Mouse (Mus musculus) kidney, adult 2 months (tissue): ENCODE data around the gene Ppp1r1a. TPM values are rescaled to one million over a fixed set of nuclear protein-coding genes. Genes with fewer than 3 reads are reported as not detected.
A peak's percentile ranks its signal among the peaks of the same experiment; 100 is the strongest.

Source experiments
- DNase-seq: peaks from one replicate; pipeline ENCODE4 v3.0.0; 2021
- H3K27ac ChIP-seq: fragments of 200-500 bp; 2 replicates; pipeline ENCODE4 v1.5.1; 2012; ENCODE audit warnings: low read depth, low read length, control low read depth, inconsistent platforms; ENCODE audit not compliant: insufficient read depth
- H3K27me3 ChIP-seq: fragments of 200-500 bp; replicated peaks from 2 replicates; pipeline ENCODE4 v1.6.1; 2012; ENCODE audit warnings: mild to moderate bottlenecking, moderate library complexity, low read length, inconsistent platforms; ENCODE audit not compliant: control insufficient read depth, insufficient read depth
- H3K36me3 ChIP-seq: fragments of 200-500 bp; 2 replicates; pipeline ENCODE4 v1.6.1; 2012; ENCODE audit warnings: mild to moderate bottlenecking, moderate library complexity, low read length, inconsistent platforms; ENCODE audit not compliant: control insufficient read depth, insufficient read depth
- H3K4me1 ChIP-seq: fragments of 200-500 bp; 2 replicates; pipeline ENCODE4 v1.6.1; 2011; ENCODE audit warnings: low read length; ENCODE audit not compliant: control insufficient read depth, insufficient read depth
- H3K4me3 ChIP-seq: fragments of 200-500 bp; 2 replicates; pipeline ENCODE4 v1.5.1; 2011; ENCODE audit warnings: mild to moderate bottlenecking, low read depth, low read length, control low read depth; ENCODE audit not compliant: insufficient read depth
- CTCF ChIP-seq: fragments of 200-500 bp; conservative IDR thresholded peaks from 2 replicates; pipeline ENCODE4 v1.5.1; 2011; ENCODE audit warnings: low read depth, mild to moderate bottlenecking, control low read depth, low read length, moderate library complexity, mixed read lengths; ENCODE audit not compliant: insufficient read depth, insufficient read length
- POLR2A ChIP-seq: fragments of 200-500 bp; IDR thresholded peaks from one replicate; pipeline ENCODE4 v1.6.1; 2011; ENCODE audit warnings: low read depth, low read length, control low read depth
- whole genome bisulfite sequencing: fragments of 180-500 bp; shearing (Covaris S2); methylation state at CpG from one replicate; pipeline ENCODE4 v1.1.7; 2018; 5-methylcytosine and 5-hydroxymethylcytosine counted together
- polyA plus RNA-seq: library from polyadenylated mRNA; depleted of rRNA; stranded (reverse); fragments of >200 nt; gene quantifications from 2 replicates; pipeline ENCODE4 v1.2.3, GENCODE M21; 2012; rRNA removed

Gene Ppp1r1a
- polyA plus RNA-seq, 1 experiment, result 258 TPM

DNA sequence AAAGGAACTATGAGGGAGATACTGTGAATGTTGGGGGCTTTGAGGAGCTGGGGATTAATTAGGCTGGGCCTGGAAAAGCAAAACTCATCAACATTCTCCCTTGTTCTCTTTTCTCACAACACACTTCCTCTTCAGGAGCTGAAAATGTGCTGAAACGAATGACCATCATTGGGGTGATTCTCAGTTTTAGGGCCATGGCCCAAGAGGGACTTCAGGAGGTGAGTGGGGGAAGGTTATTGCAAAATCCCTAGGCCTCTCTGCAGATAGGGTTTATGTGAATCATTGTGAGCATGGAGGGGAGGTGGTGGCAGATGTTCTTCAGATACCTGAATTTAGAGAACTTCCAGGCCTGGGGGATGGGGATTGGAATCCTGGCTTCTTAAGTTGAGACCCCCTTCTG, 51.1 kb downstream of the Ppp1r1a start:
- Histone ChIP-seq H3K27ac (no peak overlapping the region), H3K36me3 (no peaks in the 10 kb centered on the region)

DNA sequence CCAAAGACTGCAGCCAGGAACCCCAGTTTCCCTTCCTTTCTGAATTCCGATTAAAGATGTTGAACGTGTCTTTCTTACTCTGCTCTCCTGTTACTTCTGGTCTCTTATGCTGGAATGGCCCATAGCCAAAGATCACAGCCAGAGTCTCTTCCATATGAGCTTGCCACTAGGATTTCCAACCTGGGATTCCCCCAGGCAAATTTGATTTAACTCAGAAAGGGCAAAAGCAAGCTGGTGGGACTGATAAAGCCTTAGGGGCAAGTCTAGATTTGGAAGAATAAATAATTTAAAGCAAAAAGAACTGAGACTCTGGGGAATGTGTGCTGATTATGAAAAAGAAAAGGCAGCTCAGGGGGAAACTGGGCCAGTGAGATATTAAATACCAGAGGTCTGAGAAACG, 52.7 kb downstream of the Ppp1r1a start:
- WGBS, result 66% methylated on average over 3 of the region's 3 CpGs
- Histone ChIP-seq H3K36me3 (no peaks in the 10 kb centered on the region), H3K4me3 (no peak overlapping the region), H3K27ac (no peak overlapping the region), H3K27me3 (no peaks in the 10 kb centered on the region), H3K4me1 (no peaks in the 10 kb centered on the region)
- TF ChIP-seq POLR2A (no peak), CTCF (no peak)
- DNase-seq, result no peak

More for the DNA sequence above, 51.1 kb downstream of the Ppp1r1a start:
- no peak for TF ChIP-seq POLR2A
- TF ChIP-seq CTCF, result no peak
- Histone ChIP-seq H3K27me3 (no peaks in the 10 kb centered on the region), H3K4me3 (no peak overlapping the region), H3K4me1 (no peaks in the 10 kb centered on the region)
- DNase-seq, result no peak
- 80% methylated on average over 1 of the region's 1 CpGs for WGBS

DNA sequence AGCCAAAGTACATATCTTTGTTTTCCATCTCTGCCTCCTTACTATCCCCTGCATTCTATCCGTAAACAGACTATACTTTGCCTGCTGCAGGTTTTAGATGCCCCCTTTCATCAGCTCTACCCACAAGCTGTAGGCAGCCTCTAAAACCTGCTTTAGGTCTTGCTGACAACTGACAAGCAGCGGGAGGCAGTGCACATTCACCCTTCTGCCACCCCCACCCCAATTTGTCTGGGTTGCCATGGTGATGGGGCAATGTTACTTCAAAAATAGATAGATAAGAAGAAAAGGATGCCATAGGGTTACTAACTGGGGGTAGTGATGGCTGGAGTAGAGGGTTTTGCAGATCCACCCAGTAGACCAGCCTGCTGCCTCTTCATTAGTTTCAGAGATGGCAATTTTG, 53.3 kb downstream of the Ppp1r1a start:
- WGBS, result 68% methylated on average over 2 of the region's 2 CpGs
- H3K27me3 ChIP-seq, result no peaks in the 10 kb centered on the region
- no peak overlapping the region for H3K4me3 ChIP-seq
- H3K36me3 ChIP-seq, result no peaks in the 10 kb centered on the region
- no peaks in the 10 kb centered on the region for H3K4me1 ChIP-seq
- TF ChIP-seq POLR2A (no peak), CTCF (no peak)
- no peak for DNase-seq
- H3K27ac ChIP-seq, result no peak overlapping the region

DNA sequence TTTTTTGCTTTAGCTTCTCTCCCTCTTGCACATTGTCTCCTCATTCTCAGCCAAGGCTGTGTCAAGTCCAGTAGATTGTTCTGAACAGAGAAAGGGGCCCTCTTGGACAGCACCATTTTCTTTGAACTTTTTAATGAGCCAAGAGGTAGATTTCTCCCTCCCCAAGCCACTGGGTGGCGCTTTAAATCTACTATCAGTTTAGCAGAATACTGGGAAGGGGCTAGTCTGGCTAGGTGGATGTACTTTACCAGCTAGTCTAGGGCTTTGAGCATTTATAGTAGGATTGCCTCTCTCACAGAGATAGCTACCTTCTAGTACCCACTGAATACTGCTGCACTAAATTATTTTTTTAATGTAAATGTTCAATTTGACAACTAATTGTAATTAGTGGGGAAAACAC, 55.3 kb downstream of the Ppp1r1a start:
- TF ChIP-seq CTCF, result no peak
- TF ChIP-seq POLR2A, result no peak
- H3K27me3 ChIP-seq, result no peaks in the 10 kb centered on the region
- DNase-seq, result peak; percentile 17
- WGBS, result 3% methylated on average over 1 of the region's 1 CpGs
- H3K36me3 ChIP-seq, result no peaks in the 10 kb centered on the region
- no peak overlapping the region for H3K4me3 ChIP-seq
- no peak overlapping the region for H3K27ac ChIP-seq
- H3K4me1 ChIP-seq, result no peaks in the 10 kb centered on the region

Other genes starting within 250 kb of the Ppp1r1a start
- 0.13 TPM in 1 of 2 replicates, not detected in the other for gene Gpr84, start 227.4 kb downstream of the Ppp1r1a start, polyA plus RNA-seq
- gene Zfp385a, start 197.9 kb downstream of the Ppp1r1a start, polyA plus RNA-seq, result 5.2 and 6.1 TPM in 2 replicates
- gene Itga5, start 171.2 kb downstream of the Ppp1r1a start, polyA plus RNA-seq, result 9.3 and 9.7 TPM in 2 replicates
- 0.23 TPM in 1 of 2 replicates, not detected in the other for gene Gtsf1, start 107.5 kb downstream of the Ppp1r1a start, polyA plus RNA-seq
- not detected in 2 replicates for gene Gtsf2, start 89.5 kb downstream of the Ppp1r1a start, polyA plus RNA-seq
- 3.0 and 5.9 TPM in 2 replicates for gene Nckap1l, start 84.2 kb downstream of the Ppp1r1a start, polyA plus RNA-seq
- gene Pde1b, start 35.0 kb downstream of the Ppp1r1a start, polyA plus RNA-seq, result 2.0 and 2.8 TPM in 2 replicates
- 118 TPM in 1 of 2 replicates, not detected in the other for gene Glycam1, start 27.1 kb upstream of the Ppp1r1a start, polyA plus RNA-seq
- not detected in 2 replicates for gene Mucl1, start 217.5 kb upstream of the Ppp1r1a start, polyA plus RNA-seq